Mouse (Mus musculus): ENCODE measurements around the gene Fgfr2.

- TF ChIP-seq CTCF (IDR thresholded peaks at IDR 0.05; ENCODE audit: borderline replicate concordance, extremely low read depth, insufficient read depth, insufficient read length) (no peak), POLR2A (IDR thresholded peaks at IDR 0.05; ENCODE audit: borderline replicate concordance, extremely low read depth, insufficient read depth, insufficient read length, poor library complexity, severe bottlenecking) (no peak)
Observed at GRCm38 (mm10) chr7:130247831-130248230, 2875.3 kb downstream of the Fgfr2 start.

All from brain, embryonic 14.5 days (tissue).